Mouse (Mus musculus): ENCODE measurements around the gene Agtpbp1. TPM values are rescaled to one million over a fixed set of nuclear protein-coding genes. Genes with fewer than 3 reads are reported as not detected.

Agtpbp1 gene
- polyA plus RNA-seq, 1 experiment from 2014 or later: 7.3 TPM

DNA sequence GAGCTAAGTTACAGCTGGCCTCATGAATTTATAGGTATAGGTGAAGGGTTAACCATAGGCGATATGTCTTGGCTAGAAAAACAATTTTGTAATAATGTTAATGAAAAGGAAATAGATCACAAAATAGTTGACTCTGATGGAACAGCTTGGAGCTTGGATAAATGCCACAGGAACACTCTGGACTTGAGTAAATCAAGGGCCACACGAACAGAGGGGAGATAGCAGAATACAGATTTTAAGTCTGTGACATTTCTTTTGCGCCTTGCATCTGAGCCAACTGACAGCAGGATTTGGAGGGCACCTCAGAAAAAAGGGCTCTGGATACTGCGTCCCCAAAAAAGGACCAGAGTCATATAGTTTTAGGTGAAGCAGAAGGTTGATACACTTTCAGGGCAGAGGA, 20.5 kb downstream of the Agtpbp1 start:
- no peak for ATAC-seq (ENCODE audit: low read depth)
- Histone ChIP-seq H3K9ac (ENCODE audit: low read depth, low read length) (no peak overlapping the region), H3K4me1 (ENCODE audit: control insufficient read depth, low read depth, low read length) (no peaks in the 10 kb centered on the region), H3K27ac (ENCODE audit: low read length) (no peak overlapping the region), H3K36me3 (ENCODE audit: control insufficient read depth, insufficient read depth) (no peaks in the 10 kb centered on the region), H3K4me3 (ENCODE audit: low read depth, low read length) (no peak overlapping the region), H3K9me3 (replicated peaks; ENCODE audit: control insufficient read depth, low read length) (no peaks in the 10 kb centered on the region), H3K4me2 (ENCODE audit: low read depth, low read length) (no peak overlapping the region), H3K27me3 (ENCODE audit: control insufficient read depth, insufficient read depth, low read depth, low read length) (no peaks in the 10 kb centered on the region; the same call in 1 of the 2 replicates)
- WGBS (ENCODE audit: insufficient replicate concordance): 67% methylated on average over 4 of the region's 4 CpGs

DNA sequence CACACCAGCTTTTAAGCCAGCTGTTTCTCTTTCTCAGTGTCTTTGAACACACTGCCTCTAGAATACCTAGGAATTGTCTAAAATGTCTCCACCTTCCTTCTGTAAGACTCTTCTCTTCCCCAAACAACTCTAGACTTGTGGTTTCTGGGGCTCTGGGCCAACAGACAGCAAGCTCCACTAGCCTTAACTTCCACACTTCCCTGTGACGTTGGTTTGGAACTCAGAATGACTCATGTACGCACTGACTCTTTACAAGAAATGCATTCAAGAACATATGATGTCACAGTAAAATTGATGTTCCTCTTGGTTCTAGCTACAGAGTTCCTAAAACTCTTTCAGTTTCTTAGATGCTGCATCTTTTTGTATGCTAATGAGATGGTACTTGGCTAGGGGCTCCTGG, 22.6 kb downstream of the Agtpbp1 start:
- no peaks in the 10 kb centered on the region for H3K9me3 ChIP-seq (replicated peaks; ENCODE audit: control insufficient read depth, low read length)
- no peak overlapping the region for H3K27ac ChIP-seq (ENCODE audit: low read length)
- WGBS (ENCODE audit: insufficient replicate concordance): 52% methylated on average over 2 of the region's 2 CpGs
- H3K36me3 ChIP-seq (ENCODE audit: control insufficient read depth, insufficient read depth): no peaks in the 10 kb centered on the region
- H3K4me2 ChIP-seq (ENCODE audit: low read depth, low read length): no peak overlapping the region
- H3K27me3 ChIP-seq (ENCODE audit: control insufficient read depth, insufficient read depth, low read depth, low read length): peaks cover 2% of the 10 kb centered on the region; the same call in 1 of the 2 replicates
- no peak for ATAC-seq (ENCODE audit: low read depth)
- H3K4me1 ChIP-seq (ENCODE audit: control insufficient read depth, low read depth, low read length): peaks cover 2% of the 10 kb centered on the region
- H3K9ac ChIP-seq (ENCODE audit: low read depth, low read length): no peak overlapping the region
- H3K4me3 ChIP-seq (ENCODE audit: low read depth, low read length): no peak overlapping the region

DNA sequence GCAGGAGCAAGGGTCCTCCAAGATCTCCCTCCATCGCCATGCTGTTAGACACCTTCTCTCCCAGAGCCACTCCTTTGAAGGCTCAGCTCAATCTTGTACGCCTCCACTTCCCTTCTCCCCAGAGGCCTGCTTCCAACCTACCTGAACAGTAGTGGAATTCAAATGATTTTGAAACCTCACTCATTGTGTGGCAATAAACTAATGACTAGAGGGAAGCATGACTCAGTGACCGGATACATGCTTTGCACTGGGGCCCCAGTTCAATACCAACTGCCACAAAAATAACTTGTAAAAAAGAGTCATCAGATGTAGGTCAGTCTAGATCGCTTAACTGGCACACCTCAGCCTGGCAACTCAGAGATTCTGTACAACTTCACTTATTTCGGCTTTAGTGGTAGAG, 26.3 kb downstream of the Agtpbp1 start:
- ATAC-seq (ENCODE audit: low read depth): no peak
- no peak overlapping the region for H3K9ac ChIP-seq (ENCODE audit: low read depth, low read length)
- 0 out of 2 replicates have a peak overlapping the region, but pooled peaks have one; percentile 21 for H3K27ac ChIP-seq (ENCODE audit: low read length)
- no peaks in the 10 kb centered on the region for H3K9me3 ChIP-seq (replicated peaks; ENCODE audit: control insufficient read depth, low read length)
- peaks cover 18% of the 10 kb centered on the region for H3K4me1 ChIP-seq (ENCODE audit: control insufficient read depth, low read depth, low read length)
- 80% methylated on average over 5 of the region's 5 CpGs for WGBS (ENCODE audit: insufficient replicate concordance)
- H3K27me3 ChIP-seq (ENCODE audit: control insufficient read depth, insufficient read depth, low read depth, low read length): peaks cover 2% of the 10 kb centered on the region; the same call in 1 of the 2 replicates
- no peaks in the 10 kb centered on the region for H3K36me3 ChIP-seq (ENCODE audit: control insufficient read depth, insufficient read depth)
- H3K4me2 ChIP-seq (ENCODE audit: low read depth, low read length): no peak overlapping the region
- H3K4me3 ChIP-seq (ENCODE audit: low read depth, low read length): no peak overlapping the region

DNA sequence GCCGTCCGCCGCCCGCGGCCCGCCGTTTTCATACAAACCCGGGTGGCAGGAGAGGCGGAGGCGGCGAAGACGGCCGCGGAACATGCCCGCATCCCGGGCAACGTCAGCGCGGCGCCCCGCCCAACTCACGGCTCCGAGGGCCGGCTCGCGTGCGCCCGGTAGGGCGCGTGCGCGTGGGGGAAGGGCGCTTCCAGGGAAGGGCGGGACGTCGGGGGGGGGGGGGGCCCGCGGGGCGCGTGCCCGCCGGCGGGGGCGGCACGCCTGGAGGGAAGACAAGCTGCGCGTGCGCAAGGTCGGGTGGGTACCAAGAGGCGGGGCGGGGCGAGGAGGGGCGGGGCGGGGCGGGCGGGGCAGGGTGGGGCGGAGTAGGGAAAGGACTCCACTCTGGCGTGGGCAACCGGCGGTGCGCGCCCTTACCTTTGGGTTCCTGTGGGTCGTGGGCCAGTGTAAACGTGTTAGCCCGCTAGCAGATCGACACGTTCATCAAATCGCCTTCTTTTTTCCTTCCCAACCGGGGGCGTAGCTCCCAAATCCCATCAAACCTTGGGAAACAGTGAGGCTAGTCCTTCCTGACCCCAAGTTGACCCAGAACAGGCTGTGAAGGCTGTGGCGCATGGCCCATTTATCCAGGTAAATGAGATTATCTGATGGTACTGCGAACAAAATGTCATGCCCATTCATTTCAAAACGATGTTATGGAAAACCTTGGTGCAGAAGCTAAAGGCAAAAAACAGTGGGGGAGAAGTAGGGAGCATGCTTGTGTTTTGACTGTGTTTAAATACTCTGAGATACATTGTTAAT, 27.6 kb downstream of the Agtpbp1 start:
- Histone ChIP-seq H3K9me3 (replicated peaks; ENCODE audit: control insufficient read depth, low read length) (no peaks in the 10 kb centered on the region), H3K27me3 (ENCODE audit: control insufficient read depth, insufficient read depth, low read depth, low read length) (peaks cover 2% of the 10 kb centered on the region; the same call in 1 of the 2 replicates), H3K9ac (ENCODE audit: low read depth, low read length) (peak overlapping the region; percentile 69), H3K36me3 (ENCODE audit: control insufficient read depth, insufficient read depth) (no peaks in the 10 kb centered on the region), H3K4me1 (ENCODE audit: control insufficient read depth, low read depth, low read length) (peaks cover 18% of the 10 kb centered on the region), H3K4me3 (ENCODE audit: low read depth, low read length) (peak overlapping the region; percentile 82), H3K27ac (ENCODE audit: low read length) (peak overlapping the region; percentile 76), H3K4me2 (ENCODE audit: low read depth, low read length) (peak overlapping the region; percentile 96)
- peak; percentile 90 for ATAC-seq (ENCODE audit: low read depth)
- under 1% methylated on average over 44 of the region's 73 CpGs for WGBS (ENCODE audit: insufficient replicate concordance)

DNA sequence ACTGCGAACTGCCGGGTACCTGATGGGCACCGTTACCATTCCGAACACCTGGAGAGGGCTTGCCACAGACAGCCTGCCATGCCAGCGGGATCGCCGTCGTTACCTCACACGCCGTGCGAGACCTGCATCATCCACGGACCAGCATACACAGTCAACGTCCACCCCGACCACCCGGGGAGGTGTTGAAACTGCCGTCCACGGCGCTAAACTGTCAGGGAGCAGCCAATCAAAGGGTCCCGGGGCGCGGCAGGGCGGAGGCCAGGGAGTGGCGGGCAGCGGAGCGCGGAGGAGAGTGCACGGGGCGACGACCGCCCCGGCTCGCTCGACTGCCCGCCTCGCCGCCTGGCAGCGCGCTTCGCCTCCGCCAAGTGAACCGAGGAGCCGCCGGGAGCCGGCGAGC, 28.4 kb downstream of the Agtpbp1 start:
- peak overlapping the region; percentile 69 for H3K9ac ChIP-seq (ENCODE audit: low read depth, low read length)
- WGBS (ENCODE audit: insufficient replicate concordance): under 1% methylated on average over 43 of the region's 45 CpGs
- peak overlapping the region; percentile 76 for H3K27ac ChIP-seq (ENCODE audit: low read length)
- H3K27me3 ChIP-seq (ENCODE audit: control insufficient read depth, insufficient read depth, low read depth, low read length): 0 out of 2 replicates have a peak, but pooled peaks cover 2% of the 10 kb centered on the region
- peak overlapping the region; percentile 96 for H3K4me2 ChIP-seq (ENCODE audit: low read depth, low read length)
- H3K4me1 ChIP-seq (ENCODE audit: control insufficient read depth, low read depth, low read length): peaks cover 18% of the 10 kb centered on the region
- H3K36me3 ChIP-seq (ENCODE audit: control insufficient read depth, insufficient read depth): no peaks in the 10 kb centered on the region
- ATAC-seq (ENCODE audit: low read depth): peak; percentile 87
- H3K9me3 ChIP-seq (replicated peaks; ENCODE audit: control insufficient read depth, low read length): no peaks in the 10 kb centered on the region
- H3K4me3 ChIP-seq (ENCODE audit: low read depth, low read length): peak overlapping the region; percentile 82

DNA sequence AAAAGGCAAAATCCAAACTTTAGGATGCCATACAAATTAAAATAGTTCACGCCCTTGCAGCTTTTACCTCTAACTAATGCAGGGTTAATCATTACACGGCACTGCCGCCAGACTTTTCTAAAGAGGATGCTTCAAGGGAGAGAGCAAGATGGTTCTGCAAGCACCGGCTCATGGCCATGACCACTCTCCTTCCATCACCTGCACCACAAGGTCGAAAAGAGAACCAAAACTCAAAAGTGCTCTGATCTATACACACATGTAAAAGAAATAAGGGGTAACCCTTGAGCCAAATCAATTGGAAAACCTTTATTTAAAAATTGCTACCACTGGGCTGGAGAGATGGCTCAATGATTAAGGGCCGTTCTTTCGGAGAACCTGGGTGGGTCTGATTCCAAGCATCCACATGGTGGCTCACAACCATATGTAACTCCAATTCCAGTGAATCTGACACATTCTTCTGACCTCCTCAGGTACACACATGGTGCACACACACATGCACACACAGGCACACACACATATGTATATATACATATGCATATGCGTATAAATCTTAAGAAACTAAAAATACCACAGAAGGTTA, 29.3 kb downstream of the Agtpbp1 start:
- 76% methylated on average over 8 of the region's 8 CpGs for WGBS (ENCODE audit: insufficient replicate concordance)
- Histone ChIP-seq H3K4me1 (ENCODE audit: control insufficient read depth, low read depth, low read length) (peaks cover 18% of the 10 kb centered on the region), H3K27ac (ENCODE audit: low read length) (no peak overlapping the region), H3K9me3 (replicated peaks; ENCODE audit: control insufficient read depth, low read length) (no peaks in the 10 kb centered on the region), H3K27me3 (ENCODE audit: control insufficient read depth, insufficient read depth, low read depth, low read length) (0 out of 2 replicates have a peak, but pooled peaks cover 2% of the 10 kb centered on the region), H3K36me3 (ENCODE audit: control insufficient read depth, insufficient read depth) (no peaks in the 10 kb centered on the region), H3K4me3 (ENCODE audit: low read depth, low read length) (no peak overlapping the region), H3K4me2 (ENCODE audit: low read depth, low read length) (peak overlapping the region; percentile 96), H3K9ac (ENCODE audit: low read depth, low read length) (no peak overlapping the region)
- no peak for ATAC-seq (ENCODE audit: low read depth)

DNA sequence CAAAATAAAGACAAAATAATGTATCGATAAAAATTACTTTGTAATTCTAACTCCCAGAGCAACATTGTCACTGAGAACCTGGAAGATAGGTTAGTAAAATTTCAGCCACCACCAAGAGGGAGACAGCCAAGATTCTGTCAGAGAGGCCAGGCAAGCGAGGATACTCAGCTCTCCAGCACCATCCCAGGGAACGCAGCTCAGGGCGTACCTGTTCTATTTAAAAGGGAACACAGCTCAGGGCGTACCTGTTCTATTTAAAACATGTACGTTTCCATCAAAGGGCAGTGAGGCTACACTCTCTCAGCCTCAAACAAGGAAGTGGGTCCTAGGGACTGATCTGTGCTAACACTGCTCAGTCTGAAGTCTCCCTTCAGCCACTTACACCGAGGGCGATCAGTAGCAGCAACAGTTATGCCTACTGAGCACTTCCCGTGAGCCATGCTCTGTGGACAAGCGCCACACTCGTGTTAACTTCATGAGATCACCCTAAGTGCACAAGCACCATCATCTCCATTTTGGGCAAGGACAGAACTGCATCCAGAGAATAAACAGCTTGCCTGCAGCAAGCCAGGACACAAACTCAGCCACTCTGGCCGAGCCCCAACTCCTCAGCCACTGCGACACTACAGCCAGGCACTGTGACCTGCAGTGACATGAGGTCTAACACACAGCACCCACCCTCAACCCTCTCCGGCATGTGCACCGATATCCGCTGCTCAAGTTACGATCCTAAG, 30.1 kb downstream of the Agtpbp1 start:
- ATAC-seq (ENCODE audit: low read depth): no peak

DNA sequence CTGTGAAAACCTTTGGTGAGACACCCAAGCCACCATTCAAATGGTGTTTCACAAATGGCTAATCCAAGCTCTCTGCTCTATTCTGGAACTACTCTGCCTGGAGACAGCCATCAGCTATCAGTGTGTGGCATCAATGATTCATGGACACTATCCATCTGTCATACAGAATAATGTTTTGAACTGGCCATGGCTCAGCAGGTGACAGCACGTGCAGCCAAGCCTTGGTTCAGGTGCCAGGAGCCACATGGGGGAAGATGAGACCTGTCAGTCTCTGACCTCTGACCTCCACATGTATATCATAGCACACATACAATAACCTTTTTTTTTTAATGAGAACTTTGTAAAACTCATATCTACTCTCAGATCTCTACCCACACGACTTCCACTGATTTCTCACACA, 32.3 kb downstream of the Agtpbp1 start:
- no peaks in the 10 kb centered on the region for H3K36me3 ChIP-seq (ENCODE audit: control insufficient read depth, insufficient read depth)
- ATAC-seq (ENCODE audit: low read depth): no peak
- H3K27ac ChIP-seq (ENCODE audit: low read length): no peak overlapping the region
- H3K27me3 ChIP-seq (ENCODE audit: control insufficient read depth, insufficient read depth, low read depth, low read length): no peaks in the 10 kb centered on the region
- H3K9me3 ChIP-seq (replicated peaks; ENCODE audit: control insufficient read depth, low read length): no peaks in the 10 kb centered on the region
- 56% methylated on average over 2 of the region's 2 CpGs for WGBS (ENCODE audit: insufficient replicate concordance)
- no peak overlapping the region for H3K4me3 ChIP-seq (ENCODE audit: low read depth, low read length)
- H3K4me1 ChIP-seq (ENCODE audit: control insufficient read depth, low read depth, low read length): peaks cover 30% of the 10 kb centered on the region
- no peak overlapping the region for H3K9ac ChIP-seq (ENCODE audit: low read depth, low read length)
- no peak overlapping the region for H3K4me2 ChIP-seq (ENCODE audit: low read depth, low read length)

More for the DNA sequence above, 30.1 kb downstream of the Agtpbp1 start:
- no peaks in the 10 kb centered on the region for H3K36me3 ChIP-seq (ENCODE audit: control insufficient read depth, insufficient read depth)
- no peak overlapping the region for H3K27ac ChIP-seq (ENCODE audit: low read length)
- H3K9ac ChIP-seq (ENCODE audit: low read depth, low read length): no peak overlapping the region
- peak overlapping the region; percentile 96; the same call in 1 of the 2 replicates for H3K4me2 ChIP-seq (ENCODE audit: low read depth, low read length)
- H3K4me1 ChIP-seq (ENCODE audit: control insufficient read depth, low read depth, low read length): peaks cover 24% of the 10 kb centered on the region
- H3K9me3 ChIP-seq (replicated peaks; ENCODE audit: control insufficient read depth, low read length): no peaks in the 10 kb centered on the region
- no peak overlapping the region for H3K4me3 ChIP-seq (ENCODE audit: low read depth, low read length)
- 71% methylated on average over 17 of the region's 17 CpGs for WGBS (ENCODE audit: insufficient replicate concordance)
- 0 out of 2 replicates have a peak, but pooled peaks cover 2% of the 10 kb centered on the region for H3K27me3 ChIP-seq (ENCODE audit: control insufficient read depth, insufficient read depth, low read depth, low read length)
